Mouse (Mus musculus) embryonic facial prominence, embryonic 13.5 days (tissue): ENCODE data around the gene Speer4e. TPM values are rescaled to one million over a fixed set of nuclear protein-coding genes. Genes with fewer than 3 reads are reported as not detected.
"Not testable (repeated sequence)": the region's sequence is repeated elsewhere in the genome, so short reads cannot be mapped to it uniquely, and the experiment has no call there.

Experiments
- ATAC-seq: fragments of 200-750 bp; cut with Nextera tagmentation; 2 replicates; pipeline ENCODE4 v1.8.0; 2017; ENCODE audit warnings: low read depth; ENCODE audit not compliant: insufficient number of reproducible peaks, insufficient read depth, low FRiP score, low TSS enrichment
- H3K27ac ChIP-seq: fragments of 300-500 bp; sonication (generic); 2 replicates; pipeline ENCODE4 v1.5.1; 2015; ENCODE audit warnings: moderate library complexity, mild to moderate bottlenecking, inconsistent platforms
- H3K27me3 ChIP-seq: fragments of 300-500 bp; sonication (generic); 2 replicates; pipeline ENCODE4 v1.6.1; 2015; ENCODE audit warnings: mild to moderate bottlenecking, inconsistent platforms
- H3K36me3 ChIP-seq: fragments of 300-500 bp; sonication (generic); 2 replicates; pipeline ENCODE4 v1.6.1; 2015; ENCODE audit warnings: mild to moderate bottlenecking, inconsistent platforms
- H3K4me1 ChIP-seq: fragments of 300-500 bp; sonication (generic); 2 replicates; pipeline ENCODE4 v1.6.1; 2015; ENCODE audit warnings: inconsistent platforms
- H3K4me2 ChIP-seq: fragments of 300-500 bp; sonication (generic); 2 replicates; pipeline ENCODE4 v1.6.1; 2015; ENCODE audit warnings: moderate library complexity, mild to moderate bottlenecking, inconsistent platforms
- H3K4me3 ChIP-seq: fragments of 300-500 bp; sonication (generic); 2 replicates; pipeline ENCODE4 v1.5.1; 2015; ENCODE audit warnings: mild to moderate bottlenecking, inconsistent platforms
- H3K9ac ChIP-seq: fragments of 300-500 bp; sonication (generic); 2 replicates; pipeline ENCODE4 v1.6.1; 2015; ENCODE audit warnings: mild to moderate bottlenecking, inconsistent platforms
- H3K9me3 ChIP-seq: fragments of 300-500 bp; sonication (generic); 2 replicates; pipeline ENCODE4 v1.6.1; 2016; ENCODE audit warnings: inconsistent platforms
- WGBS: fragments of 180-500 bp; shearing (Covaris S2); methylation state at CpG from one replicate; pipeline ENCODE4 v1.1.7; 2015; ENCODE audit warnings: mixed read lengths; 5-methylcytosine and 5-hydroxymethylcytosine counted together
- polyA plus RNA-seq: library from polyadenylated mRNA; unstranded; fragments of >200 nt; fragmentation: Nextera tagmentation; extraction: Ambion mirVana; gene quantifications from 2 replicates; pipeline ENCODE4 v1.2.1, GENCODE M21; 2015

Speer4e gene
- not detected in 2 replicates for polyA plus RNA-seq

DNA sequence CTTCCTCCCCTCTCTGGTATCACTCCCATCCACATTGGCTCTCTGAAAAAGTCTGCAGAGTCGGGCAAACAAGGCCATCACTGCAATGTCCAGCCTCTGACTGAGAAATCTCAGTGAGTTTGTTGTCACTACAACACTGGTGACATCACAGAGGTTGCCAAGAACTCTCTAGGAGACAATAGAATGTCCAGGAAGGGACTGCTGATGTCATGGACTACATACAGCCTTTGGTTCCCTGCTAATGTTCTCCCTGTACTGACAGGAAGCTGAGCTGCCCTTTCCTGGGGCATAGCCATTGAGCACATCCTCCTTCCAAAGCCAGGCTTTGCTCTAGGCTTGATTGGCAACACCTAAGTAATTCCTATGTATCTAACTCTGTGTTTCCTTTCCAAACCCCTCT, at the start of gene Speer4e:
TSS of gene Speer4e (minus strand) at position 101 of the 400 bp plus-strand sequence.
- H3K4me3 ChIP-seq, ATAC-seq, H3K36me3 ChIP-seq, H3K9me3 ChIP-seq, H3K4me1 ChIP-seq, H3K9ac ChIP-seq, H3K27me3 ChIP-seq, H3K27ac ChIP-seq, H3K4me2 ChIP-seq: not testable (repeated sequence)
- WGBS = 44% methylated on average over 1 of the region's 1 CpGs

DNA sequence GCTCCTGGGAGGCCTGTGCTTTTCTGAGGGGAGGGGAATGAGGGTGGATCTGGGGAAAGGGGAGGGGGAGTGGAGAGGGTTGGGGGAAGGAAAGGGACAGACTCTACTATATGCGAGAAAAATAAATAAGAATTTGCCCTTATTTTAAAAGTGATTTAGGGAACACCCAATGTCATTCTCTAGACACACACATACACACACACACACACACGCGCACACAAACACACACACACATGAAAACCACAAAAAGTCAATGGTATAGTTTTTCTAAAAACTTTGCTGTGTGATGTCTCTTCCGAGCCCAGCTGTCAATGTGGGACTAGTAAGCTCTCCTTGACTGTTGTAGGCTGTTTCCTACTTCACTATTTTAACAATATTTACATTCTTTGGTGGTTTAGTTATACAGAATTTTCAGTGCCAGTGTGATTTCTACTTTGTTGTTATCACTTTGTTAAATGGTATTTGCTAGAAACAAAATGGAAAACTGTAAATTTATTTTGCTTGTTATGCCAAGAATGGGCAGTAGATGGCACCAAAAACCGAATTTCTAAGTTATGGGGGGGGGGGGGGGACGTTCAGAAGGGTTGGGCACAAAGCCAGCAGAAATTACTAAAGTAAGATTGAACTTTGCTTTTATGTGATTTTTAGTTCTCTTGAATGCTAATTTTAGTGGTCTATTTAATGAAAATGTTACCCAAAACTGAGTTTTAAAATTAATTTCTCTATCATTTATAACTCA, 48.6 kb upstream of the Speer4e start:
- H3K9me3 ChIP-seq = peaks cover 15% of the 10 kb centered on the region; the same call in 1 of the 2 replicates
- H3K9ac ChIP-seq, H3K27me3 ChIP-seq, H3K36me3 ChIP-seq, H3K4me1 ChIP-seq, H3K4me2 ChIP-seq, H3K27ac ChIP-seq, H3K4me3 ChIP-seq: not testable (repeated sequence)
- WGBS = 45% methylated on average over 6 of the region's 6 CpGs
- ATAC-seq = peak; percentile 75

GRCm38 (mm10) chr5:14978835-14979234, 40.6 kb upstream of the Speer4e start, which contains the start of gene Gm10354:
TSS of gene Gm10354 (minus strand) at chr5:14978935.
- H3K27me3 ChIP-seq, ATAC-seq: not testable (repeated sequence)

DNA sequence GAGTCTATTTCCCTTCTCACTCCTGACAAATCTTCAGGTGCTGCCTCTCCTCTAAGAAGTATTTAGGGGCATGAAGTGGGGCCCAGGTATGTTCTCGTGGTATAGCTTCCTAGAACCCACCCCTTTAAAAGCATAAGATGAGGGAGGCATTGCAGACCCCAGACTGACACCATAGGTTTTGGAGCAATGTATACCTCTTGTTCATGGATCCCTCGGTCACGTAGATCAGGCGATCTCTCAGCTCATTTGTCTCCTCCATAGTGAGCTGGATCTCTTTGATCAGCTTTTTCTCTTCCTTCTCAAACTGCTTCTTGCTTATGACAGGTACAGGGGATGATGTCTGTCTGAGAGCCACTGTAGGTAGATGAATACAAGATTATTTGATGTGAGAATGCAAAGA, 39.1 kb upstream of the Speer4e start:
- H3K4me2 ChIP-seq, H3K36me3 ChIP-seq, H3K4me3 ChIP-seq, H3K4me1 ChIP-seq, ATAC-seq, H3K27me3 ChIP-seq, H3K9ac ChIP-seq, H3K27ac ChIP-seq: not testable (repeated sequence)
- 70% methylated on average over 4 of the region's 4 CpGs for WGBS
- peaks cover 18% of the 10 kb centered on the region for H3K9me3 ChIP-seq

More at GRCm38 (mm10) chr5:14978835-14979234, 40.6 kb upstream of the Speer4e start, which contains the start of gene Gm10354:
- not testable (repeated sequence) for H3K27ac ChIP-seq, H3K9ac ChIP-seq, H3K36me3 ChIP-seq, H3K4me1 ChIP-seq, H3K4me3 ChIP-seq, H3K4me2 ChIP-seq
- WGBS = 52% methylated on average over 1 of the region's 1 CpGs
- H3K9me3 ChIP-seq = peaks cover 23% of the 10 kb centered on the region

DNA sequence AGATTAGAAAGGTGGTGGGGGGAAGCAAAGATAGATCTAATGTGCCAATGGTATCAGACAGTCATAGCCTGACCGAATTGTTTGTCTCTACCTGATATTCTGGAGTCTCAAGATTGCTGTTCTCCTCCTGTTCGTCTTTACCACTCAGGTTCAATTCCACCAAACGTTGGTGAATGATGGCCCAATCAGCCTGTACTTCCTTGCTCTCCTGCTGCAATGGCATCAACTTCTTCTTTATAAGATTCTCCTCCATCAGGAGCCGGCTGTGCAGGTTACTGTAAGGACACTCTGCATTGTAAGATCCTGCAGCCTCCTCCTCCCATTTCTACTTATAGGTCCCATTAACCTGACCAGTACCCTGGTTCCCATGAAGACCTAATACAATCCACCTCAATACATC, 37.1 kb upstream of the Speer4e start:
- 75% methylated on average over 4 of the region's 4 CpGs for WGBS
- H3K9ac ChIP-seq, H3K4me1 ChIP-seq, H3K27ac ChIP-seq, H3K4me3 ChIP-seq, ATAC-seq, H3K27me3 ChIP-seq, H3K4me2 ChIP-seq, H3K36me3 ChIP-seq: not testable (repeated sequence)
- H3K9me3 ChIP-seq = peaks cover 25% of the 10 kb centered on the region

DNA sequence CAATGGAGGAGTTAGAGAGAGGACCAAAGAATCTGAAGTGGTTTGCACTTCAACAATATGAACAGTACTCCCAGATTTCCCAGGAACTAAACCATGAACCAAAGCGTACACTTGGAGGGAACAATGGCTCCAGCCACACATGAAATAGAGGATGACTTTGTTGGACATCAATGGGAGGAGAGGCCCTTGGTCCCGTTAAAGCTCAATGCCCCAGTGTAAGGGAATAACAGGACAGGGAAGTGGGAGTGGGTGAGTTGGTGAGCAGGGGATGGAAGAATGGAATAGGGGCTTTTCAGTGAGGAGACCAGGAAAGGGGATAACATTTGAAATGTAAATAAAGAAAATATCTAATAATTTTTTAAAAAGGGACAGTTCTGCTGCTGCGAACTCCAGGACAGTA, 34.6 kb upstream of the Speer4e start:
- H3K4me1 ChIP-seq, H3K27me3 ChIP-seq, H3K27ac ChIP-seq, ATAC-seq, H3K9ac ChIP-seq, H3K4me2 ChIP-seq, H3K4me3 ChIP-seq, H3K36me3 ChIP-seq: not testable (repeated sequence)
- 70% methylated on average over 3 of the region's 3 CpGs for WGBS
- H3K9me3 ChIP-seq = peaks cover 14% of the 10 kb centered on the region

DNA sequence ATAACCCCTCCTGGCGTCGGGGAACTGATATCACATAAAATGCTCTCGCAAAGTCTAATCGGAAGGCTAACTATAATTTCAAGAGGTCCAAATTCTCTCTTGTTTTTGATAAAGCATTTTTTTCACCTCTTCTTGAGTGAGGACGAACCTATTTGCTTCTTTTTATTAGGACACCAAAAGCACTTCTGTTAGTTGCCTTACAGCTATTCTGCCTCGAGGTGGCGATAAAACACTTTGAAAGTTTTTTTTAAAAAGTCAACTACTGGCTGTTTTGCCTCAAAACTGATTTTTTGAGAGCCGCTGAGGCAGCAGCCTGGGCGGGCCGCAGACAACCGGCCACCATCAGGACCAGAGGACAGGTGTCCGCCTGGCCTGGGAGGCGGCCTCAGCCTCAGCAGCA, 25.6 kb upstream of the Speer4e start:
- not testable (repeated sequence) for H3K4me1 ChIP-seq, H3K27ac ChIP-seq, H3K27me3 ChIP-seq, H3K4me3 ChIP-seq, H3K9ac ChIP-seq, ATAC-seq, H3K36me3 ChIP-seq, H3K4me2 ChIP-seq
- WGBS = 81% methylated on average over 13 of the region's 13 CpGs
- peaks cover 17% of the 10 kb centered on the region for H3K9me3 ChIP-seq

DNA sequence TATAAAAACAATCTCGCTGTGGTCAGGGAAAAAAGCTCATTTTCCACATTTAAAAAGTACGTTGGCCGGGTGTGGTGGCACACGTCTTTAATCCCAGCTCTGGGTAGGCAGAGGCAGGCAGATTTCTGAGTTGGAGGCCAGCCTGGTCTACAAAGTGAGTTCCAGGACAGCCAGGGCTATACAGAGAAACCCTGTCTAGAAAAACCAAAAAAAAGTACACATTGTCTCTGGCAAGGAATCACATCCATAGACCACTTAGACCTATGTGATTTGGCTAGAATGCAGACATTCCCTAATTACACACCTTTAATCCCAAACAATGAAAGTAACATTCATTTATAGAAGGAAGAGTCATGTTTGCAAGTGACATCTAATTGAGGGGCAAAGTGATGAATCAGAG, 23.3 kb upstream of the Speer4e start:
- H3K9ac ChIP-seq, H3K4me2 ChIP-seq, H3K27me3 ChIP-seq, H3K4me1 ChIP-seq, H3K27ac ChIP-seq, H3K36me3 ChIP-seq, H3K4me3 ChIP-seq: not testable (repeated sequence)
- peaks cover 19% of the 10 kb centered on the region for H3K9me3 ChIP-seq
- 79% methylated on average over 4 of the region's 4 CpGs for WGBS
- ATAC-seq = peak; percentile 89

GRCm38 (mm10) chr5:14955928-14956706, 17.9 kb upstream of the Speer4e start:
- peak; percentile 59; the same call in 1 of the 2 replicates for ATAC-seq
- not testable (repeated sequence) for H3K4me3 ChIP-seq, H3K4me2 ChIP-seq, H3K9me3 ChIP-seq, H3K4me1 ChIP-seq, H3K36me3 ChIP-seq, H3K9ac ChIP-seq, H3K27me3 ChIP-seq, H3K27ac ChIP-seq
- 88% methylated on average over 1 of the region's 1 CpGs for WGBS

DNA sequence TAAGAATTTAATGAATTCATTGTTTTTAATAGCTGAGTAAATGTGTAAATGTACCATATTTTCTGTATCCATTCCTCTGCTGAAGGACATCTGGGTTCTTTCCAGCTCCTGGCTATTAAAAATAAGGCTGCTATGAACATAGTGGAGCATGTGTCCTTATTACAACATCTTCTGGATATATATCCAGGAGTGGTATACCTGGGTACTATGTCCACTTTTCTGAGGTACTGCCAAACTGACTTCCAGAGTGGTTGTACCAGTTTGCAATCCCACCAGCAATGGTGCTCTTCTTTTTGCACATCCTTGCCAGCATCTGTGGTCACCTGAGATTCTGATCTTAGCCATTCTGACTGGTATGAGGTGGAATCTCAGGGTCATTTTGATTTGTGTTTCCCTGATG, 15.4 kb upstream of the Speer4e start:
- H3K9me3 ChIP-seq, H3K9ac ChIP-seq, H3K27ac ChIP-seq, H3K4me2 ChIP-seq, ATAC-seq, H3K4me1 ChIP-seq, H3K4me3 ChIP-seq, H3K36me3 ChIP-seq, H3K27me3 ChIP-seq: not testable (repeated sequence)

- H3K9ac ChIP-seq, H3K4me1 ChIP-seq, H3K4me2 ChIP-seq, H3K27ac ChIP-seq, H3K36me3 ChIP-seq, H3K27me3 ChIP-seq, ATAC-seq, H3K4me3 ChIP-seq: not testable (repeated sequence)
- peaks cover 12% of the 10 kb centered on the region for H3K9me3 ChIP-seq
- 67% methylated on average over 3 of the region's 3 CpGs for WGBS
Observed at GRCm38 (mm10) chr5:14952749-14953148, 14.5 kb upstream of the Speer4e start.

DNA sequence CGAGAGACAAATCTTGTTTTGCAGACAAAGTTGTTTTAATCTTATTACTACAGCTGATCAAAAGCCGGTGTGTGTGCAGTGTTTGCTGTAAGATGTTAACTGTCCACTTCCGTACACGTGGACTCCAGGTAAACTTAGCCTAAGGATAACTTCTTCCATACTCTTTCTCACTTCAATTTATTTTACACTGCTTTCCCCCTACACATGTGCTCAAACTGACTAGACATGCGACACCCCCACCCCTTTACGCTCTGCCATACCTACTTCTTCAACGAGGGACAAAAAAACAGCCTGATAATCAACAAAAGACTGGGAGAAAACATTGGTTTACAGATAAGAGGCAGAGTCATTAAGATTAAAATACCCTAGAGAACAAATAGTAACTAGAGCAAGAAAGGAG, 13.6 kb upstream of the Speer4e start:
- 64% methylated on average over 7 of the region's 7 CpGs for WGBS
- H3K36me3 ChIP-seq, H3K27me3 ChIP-seq: not testable (repeated sequence)

More for the DNA sequence above, 13.6 kb upstream of the Speer4e start:
- H3K4me1 ChIP-seq, H3K27ac ChIP-seq, H3K4me2 ChIP-seq, H3K4me3 ChIP-seq, H3K9ac ChIP-seq: not testable (repeated sequence)
- ATAC-seq = peak; percentile 75
- peaks cover 12% of the 10 kb centered on the region for H3K9me3 ChIP-seq
